Mouse (Mus musculus): ENCODE results near the gene Tyk2. TPM values are rescaled to one million over a fixed set of nuclear protein-coding genes. Genes with fewer than 3 reads are reported as not detected.

The Tyk2 gene
- polyA plus RNA-seq, 1 experiment, result 11.4 TPM

DNA sequence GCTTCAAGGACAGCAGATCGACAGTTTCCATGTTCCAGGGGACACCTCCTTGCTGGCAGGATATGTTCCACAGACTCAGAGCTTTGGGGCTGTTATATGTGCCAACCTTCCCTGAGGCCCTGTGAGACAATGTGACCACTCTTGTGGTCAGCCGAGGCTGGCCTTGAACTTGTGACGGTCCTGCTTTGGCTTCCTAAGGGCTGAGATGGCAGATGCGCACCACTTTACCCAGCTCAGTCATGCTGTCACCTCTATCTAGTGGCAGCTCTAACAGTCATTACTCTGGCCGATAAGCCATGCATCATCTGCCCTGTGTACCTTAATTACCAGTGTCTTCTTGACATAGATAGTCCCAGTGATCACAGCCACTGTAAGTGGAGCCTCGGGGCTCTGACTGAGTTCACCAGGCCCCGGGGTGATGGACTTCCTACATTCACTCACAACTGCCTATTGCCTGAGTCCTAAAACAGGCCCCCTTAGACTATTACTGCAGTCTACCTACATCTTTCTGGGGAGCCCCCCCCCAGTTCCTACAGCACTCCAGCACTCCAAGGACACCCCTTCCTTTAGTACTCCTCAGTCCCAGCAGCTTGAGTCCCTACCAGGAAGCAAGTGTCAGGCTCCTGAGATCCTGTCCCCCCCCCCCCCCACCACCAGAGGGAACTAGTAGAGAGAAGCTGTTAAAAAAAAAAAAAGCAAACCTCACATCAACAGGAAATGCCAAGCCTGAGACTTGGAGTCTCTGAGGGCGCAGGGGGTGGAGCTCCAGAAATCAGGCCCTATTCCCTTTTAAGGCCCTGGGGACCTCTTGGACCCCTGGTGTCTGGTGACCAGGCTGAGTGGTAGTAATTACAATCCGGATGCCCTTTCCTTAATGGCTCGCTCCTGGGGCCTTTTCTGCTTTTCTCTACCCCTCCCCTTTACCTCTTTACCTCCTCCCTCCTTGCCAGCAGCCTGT lies 36.4 kb upstream of the Tyk2 start:
- peak overlapping the region; percentile 79 for H3K27ac ChIP-seq (ENCODE audit: control insufficient read depth, insufficient read depth, low read depth, low read length)
- H3K4me1 ChIP-seq (ENCODE audit: control insufficient read depth, insufficient read depth, low read length), result peaks cover 26% of the 10 kb centered on the region
- peak overlapping the region; percentile 81 for H3K4me3 ChIP-seq (ENCODE audit: control insufficient read depth, low read depth, low read length)
- no peaks in the 10 kb centered on the region for H3K27me3 ChIP-seq (ENCODE audit: control insufficient read depth, insufficient read depth, low read length)
- TF ChIP-seq POLR2A (IDR thresholded peaks at IDR 0.05; ENCODE audit: control insufficient read depth, low read depth, low read length), result no peak
- TF ChIP-seq CTCF (IDR thresholded peaks at IDR 0.05; ENCODE audit: control insufficient read depth, insufficient read depth, insufficient replicate concordance, low read depth, low read length), result no peak
- no peaks in the 10 kb centered on the region for H3K36me3 ChIP-seq (ENCODE audit: control insufficient read depth, insufficient read depth, low read length)

DNA sequence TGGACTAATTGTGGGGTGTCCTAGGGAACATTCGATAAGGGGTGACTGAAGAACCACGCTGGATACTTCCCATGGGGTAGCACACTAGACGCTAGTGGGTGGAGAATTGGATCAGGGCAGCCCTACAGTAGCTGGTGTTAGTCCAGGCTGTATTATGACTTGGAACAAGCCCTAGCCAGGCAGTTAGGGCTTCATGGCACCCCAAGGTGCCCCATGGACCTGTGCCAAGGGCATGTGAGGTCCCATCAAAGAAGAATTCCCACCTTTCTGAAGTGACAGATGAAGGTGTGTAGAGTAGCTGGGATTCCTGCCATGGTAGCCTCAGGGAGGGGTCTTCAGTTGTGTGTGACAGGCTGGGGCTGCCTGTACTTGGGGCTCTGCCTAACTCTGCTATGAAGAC lies 35.5 kb upstream of the Tyk2 start:
- no peaks in the 10 kb centered on the region for H3K36me3 ChIP-seq (ENCODE audit: control insufficient read depth, insufficient read depth, low read length)
- peaks cover 29% of the 10 kb centered on the region for H3K4me1 ChIP-seq (ENCODE audit: control insufficient read depth, insufficient read depth, low read length)
- H3K27me3 ChIP-seq (ENCODE audit: control insufficient read depth, insufficient read depth, low read length), result no peaks in the 10 kb centered on the region

DNA sequence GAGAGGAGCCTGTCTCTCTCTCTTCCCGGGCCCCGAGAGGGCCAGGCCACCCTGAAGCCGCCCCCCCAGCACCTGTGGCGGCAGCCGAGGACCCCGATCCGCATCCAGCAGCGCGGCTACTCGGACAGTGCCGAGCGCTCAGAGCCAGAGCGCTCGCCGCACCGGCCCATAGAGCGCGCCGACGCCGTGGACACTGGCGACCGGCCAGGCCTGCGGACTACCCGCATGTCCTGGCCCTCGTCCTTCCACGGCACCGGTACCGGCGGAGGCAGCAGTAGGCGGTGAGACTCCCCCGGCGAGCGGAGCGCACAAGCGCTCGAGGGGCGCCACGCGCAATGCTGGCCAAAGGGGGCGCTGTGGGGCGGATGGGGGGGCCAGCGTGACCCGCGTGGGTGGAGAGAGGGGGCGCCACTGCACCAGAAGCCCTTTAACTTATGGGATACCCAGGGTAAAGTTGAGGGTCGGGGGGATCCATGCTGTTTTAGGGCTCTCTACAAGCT lies 35.0 kb upstream of the Tyk2 start:
- Histone ChIP-seq H3K27me3 (ENCODE audit: control insufficient read depth, insufficient read depth, low read length) (no peaks in the 10 kb centered on the region), H3K36me3 (ENCODE audit: control insufficient read depth, insufficient read depth, low read length) (no peaks in the 10 kb centered on the region), H3K4me1 (ENCODE audit: control insufficient read depth, insufficient read depth, low read length) (peaks cover 32% of the 10 kb centered on the region), H3K27ac (ENCODE audit: control insufficient read depth, insufficient read depth, low read depth, low read length) (no peak overlapping the region), H3K4me3 (ENCODE audit: control insufficient read depth, low read depth, low read length) (peak overlapping the region; percentile 81)
- TF ChIP-seq CTCF (IDR thresholded peaks at IDR 0.05; ENCODE audit: control insufficient read depth, insufficient read depth, insufficient replicate concordance, low read depth, low read length) (peak; percentile 18; the same call in 1 of the 2 replicates), POLR2A (IDR thresholded peaks at IDR 0.05; ENCODE audit: control insufficient read depth, low read depth, low read length) (no peak)

More for the DNA sequence above, 35.5 kb upstream of the Tyk2 start:
- TF ChIP-seq CTCF (IDR thresholded peaks at IDR 0.05; ENCODE audit: control insufficient read depth, insufficient read depth, insufficient replicate concordance, low read depth, low read length) (no peak), POLR2A (IDR thresholded peaks at IDR 0.05; ENCODE audit: control insufficient read depth, low read depth, low read length) (0 out of 2 replicates have a peak, but pooled peaks have one; percentile 22)
- peak overlapping the region; percentile 81 for H3K4me3 ChIP-seq (ENCODE audit: control insufficient read depth, low read depth, low read length)
- no peak overlapping the region for H3K27ac ChIP-seq (ENCODE audit: control insufficient read depth, insufficient read depth, low read depth, low read length)

DNA sequence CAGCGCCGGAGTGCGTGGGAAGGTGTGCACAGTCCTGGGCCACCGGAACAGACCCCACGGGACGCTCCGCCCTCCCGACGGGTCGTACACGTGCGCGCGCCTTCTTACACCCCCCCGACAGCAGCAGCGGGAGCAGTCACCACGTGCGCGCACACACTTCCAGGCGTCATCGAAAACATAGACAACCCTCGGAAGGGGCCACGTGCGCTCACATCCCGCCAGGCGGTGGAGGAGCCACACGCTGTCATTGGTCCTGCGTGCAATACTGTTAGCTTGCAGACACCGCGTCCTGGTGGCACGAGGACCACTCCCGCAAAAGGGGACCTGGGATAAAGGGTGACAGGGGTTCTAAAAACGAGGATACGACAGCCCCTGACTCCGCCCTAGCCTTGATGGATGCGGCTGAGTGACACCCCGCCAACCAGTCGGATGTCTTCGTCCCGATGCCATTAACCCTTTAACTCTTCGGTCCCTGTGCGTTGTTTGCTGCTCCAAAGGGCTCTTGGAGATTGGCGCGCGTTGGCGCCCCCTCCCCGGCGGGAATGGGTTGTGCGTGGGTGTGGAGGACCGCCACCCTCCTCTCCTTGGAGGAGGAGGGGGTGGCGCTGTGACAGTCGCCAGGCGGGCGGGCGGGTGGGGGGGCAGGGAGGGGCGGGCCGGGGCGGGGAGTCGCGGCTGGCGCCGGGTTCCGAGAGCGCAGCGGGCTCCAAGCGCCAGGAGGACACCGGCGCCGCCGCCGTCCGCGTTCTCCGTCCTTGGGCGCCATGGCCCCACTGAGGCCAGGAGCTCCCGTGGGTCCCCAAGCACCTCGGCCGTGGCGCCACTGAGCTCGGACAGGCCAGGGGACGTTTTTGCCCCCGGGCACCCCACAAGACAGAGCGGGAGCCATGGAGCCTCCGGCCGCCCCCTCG lies 34.3 kb upstream of the Tyk2 start, which contains the start of gene Pde4a:
Gene Pde4a, plus strand, starts transcription at position 674 of the 911 bp plus-strand sequence.
- H3K4me3 ChIP-seq (ENCODE audit: control insufficient read depth, low read depth, low read length), result peak within 1 kb of the TSS; percentile 81
- H3K27me3 ChIP-seq (ENCODE audit: control insufficient read depth, insufficient read depth, low read length), result no peaks in the 10 kb centered on the region
- TF ChIP-seq POLR2A (IDR thresholded peaks at IDR 0.05; ENCODE audit: control insufficient read depth, low read depth, low read length) (peak; percentile 31; the same call in 1 of the 2 replicates), CTCF (IDR thresholded peaks at IDR 0.05; ENCODE audit: control insufficient read depth, insufficient read depth, insufficient replicate concordance, low read depth, low read length) (no peak)
- H3K36me3 ChIP-seq (ENCODE audit: control insufficient read depth, insufficient read depth, low read length), result no peaks in the 10 kb centered on the region
- no peak within 1 kb of the TSS for H3K27ac ChIP-seq (ENCODE audit: control insufficient read depth, insufficient read depth, low read depth, low read length)
- H3K4me1 ChIP-seq (ENCODE audit: control insufficient read depth, insufficient read depth, low read length), result peaks cover 34% of the 10 kb centered on the region

DNA sequence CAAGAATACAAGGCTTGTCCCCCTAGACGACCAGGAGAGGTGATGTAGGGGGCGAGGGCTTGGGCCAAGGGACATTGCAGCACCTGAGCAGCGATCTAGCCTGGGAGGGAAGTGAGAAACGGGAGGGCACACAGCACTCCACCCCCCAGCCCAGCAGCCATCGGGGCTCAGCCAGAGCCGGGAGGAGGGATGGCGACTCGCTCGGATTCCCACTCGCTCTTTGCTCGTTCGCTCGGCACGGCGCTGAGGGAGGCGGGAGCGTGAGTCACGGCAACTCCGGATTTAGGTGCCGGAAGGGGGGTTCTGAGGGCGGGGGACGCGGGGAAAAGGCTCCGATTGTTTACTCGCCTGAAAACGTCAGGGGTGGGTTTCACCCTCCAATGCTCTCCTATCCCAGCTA lies 33.0 kb upstream of the Tyk2 start:
- Histone ChIP-seq H3K27ac (ENCODE audit: control insufficient read depth, insufficient read depth, low read depth, low read length) (no peak overlapping the region), H3K27me3 (ENCODE audit: control insufficient read depth, insufficient read depth, low read length) (no peaks in the 10 kb centered on the region), H3K36me3 (ENCODE audit: control insufficient read depth, insufficient read depth, low read length) (no peaks in the 10 kb centered on the region), H3K4me1 (ENCODE audit: control insufficient read depth, insufficient read depth, low read length) (peaks cover 34% of the 10 kb centered on the region), H3K4me3 (ENCODE audit: control insufficient read depth, low read depth, low read length) (peak overlapping the region; percentile 47)
- no peak for TF ChIP-seq CTCF (IDR thresholded peaks at IDR 0.05; ENCODE audit: control insufficient read depth, insufficient read depth, insufficient replicate concordance, low read depth, low read length)
- TF ChIP-seq POLR2A (IDR thresholded peaks at IDR 0.05; ENCODE audit: control insufficient read depth, low read depth, low read length), result no peak

DNA sequence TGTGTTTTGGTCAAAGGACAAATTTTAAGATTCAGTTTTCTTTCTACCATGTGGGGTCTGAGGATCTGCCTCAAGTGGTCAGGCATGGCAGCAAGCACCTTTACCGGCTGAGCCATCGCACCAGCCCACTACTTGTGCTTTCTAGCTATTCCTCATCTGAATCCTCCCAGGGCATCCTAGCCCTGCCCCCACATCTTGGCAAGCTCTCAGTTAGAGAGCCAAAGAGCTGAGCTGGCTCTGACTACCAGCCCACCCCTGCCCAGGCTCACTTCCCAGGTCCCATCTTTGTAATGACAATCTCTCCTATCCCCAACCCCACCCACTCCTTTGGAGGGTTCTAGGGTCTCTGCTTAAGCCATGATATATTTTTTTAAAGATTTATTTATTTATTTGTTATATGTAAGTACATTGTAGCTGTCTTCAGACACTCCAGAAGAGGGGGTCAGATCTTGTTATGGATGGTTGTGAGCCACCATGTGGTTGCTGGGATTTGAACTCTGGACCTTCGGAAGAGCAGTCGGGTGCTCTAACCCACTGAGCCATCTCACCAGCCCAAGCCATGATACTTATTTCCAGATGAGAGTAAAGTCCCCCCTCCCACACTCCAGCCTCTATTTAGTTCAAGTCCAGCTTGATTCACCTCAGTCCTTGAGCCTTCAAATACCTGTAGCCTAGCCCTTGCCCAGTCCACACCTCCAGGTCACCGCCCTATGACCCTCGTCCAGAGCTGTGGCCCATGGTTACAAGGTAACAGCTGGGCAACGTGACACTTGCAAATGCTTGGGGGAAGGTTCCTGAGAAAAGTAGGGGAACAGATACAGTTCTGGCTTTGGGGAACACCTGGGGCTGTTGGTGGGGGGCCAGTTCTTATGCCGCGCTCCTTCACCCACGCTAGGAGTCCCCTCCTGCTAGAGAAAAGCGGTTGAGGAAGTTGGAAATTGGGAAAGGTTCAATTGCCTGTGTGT lies 32.3 kb upstream of the Tyk2 start:
- Histone ChIP-seq H3K36me3 (ENCODE audit: control insufficient read depth, insufficient read depth, low read length) (no peaks in the 10 kb centered on the region), H3K27me3 (ENCODE audit: control insufficient read depth, insufficient read depth, low read length) (no peaks in the 10 kb centered on the region), H3K27ac (ENCODE audit: control insufficient read depth, insufficient read depth, low read depth, low read length) (no peak overlapping the region), H3K4me1 (ENCODE audit: control insufficient read depth, insufficient read depth, low read length) (peaks cover 30% of the 10 kb centered on the region), H3K4me3 (ENCODE audit: control insufficient read depth, low read depth, low read length) (peak overlapping the region; percentile 47)
- no peak for TF ChIP-seq CTCF (IDR thresholded peaks at IDR 0.05; ENCODE audit: control insufficient read depth, insufficient read depth, insufficient replicate concordance, low read depth, low read length)
- TF ChIP-seq POLR2A (IDR thresholded peaks at IDR 0.05; ENCODE audit: control insufficient read depth, low read depth, low read length), result no peak

Measured in testis, adult 2 months (tissue).